Mouse (Mus musculus) megakaryocyte progenitor cell, adult 5-6 weeks (primary cell): ENCODE data around the gene Bola1. TPM values are rescaled to one million over a fixed set of nuclear protein-coding genes. Genes with fewer than 3 reads are reported as not detected.
"Not testable (repeated sequence)": the region's sequence is repeated elsewhere in the genome, so short reads cannot be mapped to it uniquely, and the experiment has no call there.

Source experiments
- ATAC-seq: replicated peaks from 2 replicates; pipeline ENCODE4 v1.8.0; 2016; ENCODE audit warnings: mild to moderate bottlenecking, moderate TSS enrichment, inconsistent platforms; ENCODE audit not compliant: poor library complexity
- total RNA-seq, 2 experiments: library from RNA; stranded (forward) in 1 of 2; stranded (reverse) in 1 of 2; fragments of 157-497, 149-512 nt in 1 of 2; fragments of 200-1000 nt in 1 of 2; gene quantifications; 2 replicates each; pipeline versions ENCODE4 v1.2.3 to v1.2.4; 2015 to 2017

Bola1 gene
- total RNA-seq, 2 experiments from 2014 or later, result 29.1 to 50.4 TPM

GRCm38 (mm10) chr3:96182382-96182776 lies 37.1 kb downstream of the Bola1 start:
- ATAC-seq, result peak; percentile 23; the same call in 1 of the 2 replicates

GRCm38 (mm10) chr3:96181510-96182381 lies 37.8 kb downstream of the Bola1 start:
- no peak for ATAC-seq

- peak; percentile 53 for ATAC-seq
Measured at GRCm38 (mm10) chr3:96180727-96181477, 38.6 kb downstream of the Bola1 start, which contains the start of gene Sv2a. TSS of gene Sv2a (plus strand) at chr3:96181151.

GRCm38 (mm10) chr3:96179531-96179930 lies 40.0 kb downstream of the Bola1 start:
- ATAC-seq, result no peak

GRCm38 (mm10) chr3:96178902-96179301 lies 40.6 kb downstream of the Bola1 start:
- no peak for ATAC-seq

- ATAC-seq, result no peak
Measured at GRCm38 (mm10) chr3:96178427-96178826, 41.1 kb downstream of the Bola1 start.

- ATAC-seq, result no peak
Measured at GRCm38 (mm10) chr3:96175251-96175650, 44.3 kb downstream of the Bola1 start.

GRCm38 (mm10) chr3:96174042-96174441 lies 45.5 kb downstream of the Bola1 start:
- not testable (repeated sequence) for ATAC-seq

- no peak for ATAC-seq
Measured at GRCm38 (mm10) chr3:96173185-96173584, 46.3 kb downstream of the Bola1 start.

GRCm38 (mm10) chr3:96172197-96173178 lies 47.0 kb downstream of the Bola1 start, which contains the start of gene Sf3b4:
TSS of gene Sf3b4 (plus strand) at chr3:96172332.
- ATAC-seq, result peak; percentile 95

- ATAC-seq, result no peak
Measured at GRCm38 (mm10) chr3:96171583-96172196, 47.8 kb downstream of the Bola1 start.

GRCm38 (mm10) chr3:96170976-96171545 lies 48.4 kb downstream of the Bola1 start:
- no peak for ATAC-seq

GRCm38 (mm10) chr3:96170276-96170675 lies 49.2 kb downstream of the Bola1 start:
- no peak for ATAC-seq

GRCm38 (mm10) chr3:96168466-96169158 lies 50.9 kb downstream of the Bola1 start:
- no peak for ATAC-seq

- no peak for ATAC-seq
Measured at GRCm38 (mm10) chr3:96163040-96163439, 56.5 kb downstream of the Bola1 start.

GRCm38 (mm10) chr3:96161869-96162840 lies 57.4 kb downstream of the Bola1 start, which contains the start of gene Mtmr11:
TSS of gene Mtmr11 (plus strand) at chr3:96162004.
- ATAC-seq, result no peak

- ATAC-seq, result no peak
Measured at GRCm38 (mm10) chr3:96160803-96161516, 58.5 kb downstream of the Bola1 start.
